Mouse (Mus musculus): ENCODE results near the gene Fgfrl1.

DNA sequence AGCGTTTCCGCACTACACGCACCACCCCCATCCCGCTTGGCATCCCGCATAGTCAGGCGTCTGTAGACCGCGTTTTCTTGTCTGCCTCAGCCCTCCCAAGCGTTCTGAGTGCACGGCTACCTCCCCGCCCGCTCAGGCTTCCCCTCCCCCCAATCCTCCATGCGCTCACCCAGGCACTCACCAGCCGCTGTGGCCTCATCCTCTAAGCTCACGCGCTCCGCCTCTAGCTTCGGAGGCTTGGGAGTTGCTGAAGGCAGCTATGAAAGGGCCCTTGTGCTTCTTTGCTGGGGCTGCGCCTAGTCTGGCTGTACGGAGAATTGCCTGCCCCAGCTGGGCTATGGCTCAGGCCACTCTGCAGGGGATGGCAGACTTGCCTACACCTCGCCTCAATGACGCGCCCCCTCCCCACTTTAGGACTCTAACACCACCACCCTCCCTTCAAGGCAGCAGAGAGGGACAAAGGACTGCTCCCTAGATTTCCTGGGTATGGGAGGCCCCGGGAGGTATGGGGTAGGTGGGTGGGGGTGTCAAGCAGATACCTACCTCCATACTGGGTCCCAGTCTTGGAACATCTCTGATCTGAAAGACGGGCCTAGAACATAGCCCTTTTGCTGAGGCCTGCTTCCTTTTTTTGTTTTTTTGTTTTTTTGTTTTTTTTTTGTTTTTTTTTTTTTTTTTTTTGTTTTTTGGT, 14.4 kb upstream of the Fgfrl1 start:
- TF ChIP-seq EP300 (IDR thresholded peaks at IDR 0.05; ENCODE audit: low read depth): no peak
- TF ChIP-seq CTCF (IDR thresholded peaks at IDR 0.05; ENCODE audit: low read depth): no peak

Data from heart, postnatal 0 days (tissue).